18 mouse cellular contexts compared by ENCODE assay signal in genomic region chr6:38361937-38362336, GRCm38 (mm10).
"Had no signal": no experiment of that assay in that cellular context is flagged by ENCODE, and none has a peak within 500 bp of the region (broad histone marks: within the 10 kb centered on the region; RNA-seq: fewer than 3 reads in every experiment).

No protein-coding gene starts in this region.

- H3K9me3 ChIP-seq: midbrain, embryonic 10.5 days; midbrain, embryonic 12.5 days; neural tube, embryonic 13.5 days; neural tube, embryonic 15.5 days; stomach, embryonic 15.5 days had no signal

- H3K36me3 ChIP-seq: midbrain, embryonic 10.5 days; midbrain, embryonic 12.5 days; neural tube, embryonic 13.5 days; neural tube, embryonic 15.5 days; stomach, embryonic 15.5 days had no signal

- H3K27ac ChIP-seq: midbrain, embryonic 10.5 days; midbrain, embryonic 12.5 days; neural tube, embryonic 13.5 days; neural tube, embryonic 15.5 days; stomach, embryonic 15.5 days; stomach, postnatal 0 days had no signal

- H3K4me3 ChIP-seq: midbrain, embryonic 10.5 days; midbrain, embryonic 12.5 days; myocyte; neural tube, embryonic 13.5 days; neural tube, embryonic 15.5 days; stomach, embryonic 15.5 days had no signal

- H3K4me1 ChIP-seq: midbrain, embryonic 12.5 days; neural tube, embryonic 13.5 days; neural tube, embryonic 15.5 days; stomach, embryonic 15.5 days had no signal

- H3K9ac ChIP-seq: lung, embryonic 14.5 days; midbrain, embryonic 12.5 days; neural tube, embryonic 13.5 days; neural tube, embryonic 15.5 days; stomach, embryonic 15.5 days had no signal

- DNase-seq: lung, adult 18-20 months; lung, embryonic 14.5 days; lung, postnatal 10 days; lung, postnatal 4 days; midbrain, embryonic 14.5 days; retina, postnatal 1 day; right cerebral cortex, adult 18-20 months; right cerebral cortex, postnatal 25 days; right cerebral cortex, postnatal 4 days; thymus, postnatal 25 days; thymus, postnatal 4 days had no signal

- H3K27me3 ChIP-seq: stomach, embryonic 15.5 days had no signal
